Mouse (Mus musculus) heart, embryonic 11.5 days (tissue): ENCODE measurements at regions not wholly inside any gene's neighbourhood (a gene's known extent, or its start where the extent isn't known, plus 50 kb on each side); places are given as distances from the start of the nearest gene placed in this dataset.

ENCODE experiments used
- ATAC-seq: fragments of 200-750 bp; cut with Nextera tagmentation; replicated peaks from 2 replicates; pipeline ENCODE4 v1.8.0; 2017; ENCODE audit warnings: moderate library complexity; ENCODE audit not compliant: insufficient number of reproducible peaks, low FRiP score, low TSS enrichment
- H3K27ac ChIP-seq: fragments of 300-500 bp; sonication (generic); 2 replicates; pipeline ENCODE4 v1.5.1; 2014; ENCODE audit warnings: mild to moderate bottlenecking, low read depth, low read length
- H3K27me3 ChIP-seq: fragments of 300-500 bp; sonication (generic); 2 replicates; pipeline ENCODE4 v1.6.1; 2014; ENCODE audit warnings: mild to moderate bottlenecking, low read length, mixed read lengths; ENCODE audit not compliant: control insufficient read depth, insufficient read depth
- H3K36me3 ChIP-seq: fragments of 300-500 bp; sonication (generic); 2 replicates; pipeline ENCODE4 v1.6.1; 2014; ENCODE audit warnings: mild to moderate bottlenecking, low read length, moderate library complexity, mixed read lengths; ENCODE audit not compliant: control insufficient read depth, insufficient read depth
- H3K4me1 ChIP-seq: fragments of 300-500 bp; sonication (generic); 2 replicates; pipeline ENCODE4 v1.6.1; 2014; ENCODE audit warnings: low read length; ENCODE audit not compliant: control insufficient read depth, insufficient read depth
- H3K4me2 ChIP-seq: fragments of 300-500 bp; sonication (generic); 2 replicates; pipeline ENCODE4 v1.6.1; 2014; ENCODE audit warnings: mild to moderate bottlenecking, moderate library complexity
- H3K4me3 ChIP-seq: fragments of 300-500 bp; sonication (generic); 2 replicates; pipeline ENCODE4 v1.5.1; 2014; ENCODE audit warnings: low read depth, low read length
- H3K9ac ChIP-seq: fragments of 300-500 bp; sonication (generic); 2 replicates; pipeline ENCODE4 v1.6.1; 2014; ENCODE audit warnings: mild to moderate bottlenecking, low read depth, low read length, moderate library complexity
- H3K9me3 ChIP-seq: fragments of 300-500 bp; sonication (generic); replicated peaks from 2 replicates; pipeline ENCODE4 v1.6.1; 2016; ENCODE audit warnings: low read length; ENCODE audit not compliant: control insufficient read depth
- WGBS: fragments of 180-500 bp; shearing (Covaris S2); extraction: QIAGEN DNeasy Blood & Tissue Kit; methylation state at CpG from one replicate; pipeline ENCODE4 v1.1.7; 2014; ENCODE audit not compliant: insufficient replicate concordance; 5-methylcytosine and 5-hydroxymethylcytosine counted together

DNA sequence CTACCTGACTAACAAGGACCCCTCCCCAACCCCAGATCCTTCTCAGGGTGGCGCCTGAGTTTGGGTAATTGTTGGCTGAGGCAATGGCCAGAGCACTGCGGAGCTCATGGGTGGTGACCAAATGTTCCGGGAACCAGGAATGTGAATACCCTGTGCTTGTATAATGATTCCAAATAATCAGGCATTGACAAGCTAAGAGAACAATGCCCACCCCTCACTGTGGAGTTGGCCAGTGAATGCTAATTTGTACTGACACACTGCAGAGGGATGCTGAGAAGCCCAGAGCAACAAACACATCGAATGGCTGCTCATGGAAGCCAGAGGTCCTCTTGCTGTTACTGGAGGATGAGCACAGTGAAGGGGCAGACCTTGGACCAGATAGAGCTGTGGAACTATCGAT is 62.8 kb upstream of the Mbnl2 start:
- Histone ChIP-seq H3K27ac (no peak overlapping the region), H3K9me3 (no peaks in the 10 kb centered on the region), H3K36me3 (no peaks in the 10 kb centered on the region), H3K27me3 (no peaks in the 10 kb centered on the region), H3K9ac (no peak overlapping the region), H3K4me1 (no peaks in the 10 kb centered on the region), H3K4me3 (no peak overlapping the region), H3K4me2 (no peak overlapping the region)
- 83% methylated on average over 5 of the region's 5 CpGs for WGBS
- ATAC-seq: no peak

- Histone ChIP-seq H3K4me2 (no peak overlapping the region), H3K36me3 (no peaks in the 10 kb centered on the region), H3K9ac (no peak overlapping the region), H3K4me1 (no peaks in the 10 kb centered on the region), H3K9me3 (no peaks in the 10 kb centered on the region), H3K27me3 (no peaks in the 10 kb centered on the region), H3K4me3 (no peak overlapping the region), H3K27ac (no peak overlapping the region)
- 84% methylated on average over 4 of the region's 4 CpGs for WGBS
- no peak for ATAC-seq
Observed at GRCm38 (mm10) chr14:120219224-120219623, 56.2 kb upstream of the Mbnl2 start.

GRCm38 (mm10) chr14:120223528-120224201 is 51.8 kb upstream of the Mbnl2 start:
- H3K9me3 ChIP-seq: peaks cover 4% of the 10 kb centered on the region; the same call in 1 of the 2 replicates
- no peak for ATAC-seq

DNA sequence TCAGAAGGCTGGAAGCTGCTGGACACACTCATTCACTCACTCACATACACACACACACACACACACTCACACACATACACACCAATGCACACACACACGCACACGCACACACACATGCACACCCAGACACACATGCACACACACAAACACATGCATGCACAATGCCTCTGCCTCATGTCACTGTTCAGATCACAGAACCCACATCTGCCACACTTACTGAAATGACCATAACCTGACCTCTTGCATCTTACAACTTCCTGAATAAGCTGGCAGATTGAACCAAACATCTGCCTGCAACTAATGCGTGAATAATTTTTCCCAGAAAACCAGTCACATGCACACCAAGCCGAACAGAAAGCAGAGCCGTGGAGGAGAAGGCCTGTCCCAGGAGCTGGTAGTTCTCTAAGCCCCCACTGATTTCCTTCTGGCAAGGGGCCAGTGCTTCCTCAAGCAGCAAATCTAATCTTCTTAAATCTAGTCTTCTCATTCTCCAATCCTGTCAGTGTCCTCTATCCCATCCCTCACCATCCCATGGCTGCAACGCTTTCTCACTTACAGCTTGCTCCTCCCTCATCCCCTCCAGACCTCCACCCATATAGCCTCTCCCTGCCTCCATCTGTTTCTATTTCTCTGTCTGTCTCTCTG is 51.1 kb upstream of the Mbnl2 start:
- Histone ChIP-seq H3K9me3 (peaks cover 4% of the 10 kb centered on the region; the same call in 1 of the 2 replicates), H3K36me3 (no peaks in the 10 kb centered on the region), H3K4me1 (no peaks in the 10 kb centered on the region), H3K27me3 (no peaks in the 10 kb centered on the region), H3K4me3 (no peak overlapping the region), H3K9ac (no peak overlapping the region), H3K27ac (no peak overlapping the region), H3K4me2 (no peak overlapping the region)
- 65% methylated on average over 6 of the region's 6 CpGs for WGBS
- ATAC-seq: no peak

More at GRCm38 (mm10) chr14:120223528-120224201, 51.8 kb upstream of the Mbnl2 start:
- Histone ChIP-seq H3K27me3 (no peaks in the 10 kb centered on the region), H3K36me3 (no peaks in the 10 kb centered on the region), H3K4me2 (no peak overlapping the region), H3K4me1 (no peaks in the 10 kb centered on the region), H3K27ac (no peak overlapping the region), H3K9ac (no peak overlapping the region), H3K4me3 (no peak overlapping the region)
- WGBS: 78% methylated on average over 14 of the region's 14 CpGs

DNA sequence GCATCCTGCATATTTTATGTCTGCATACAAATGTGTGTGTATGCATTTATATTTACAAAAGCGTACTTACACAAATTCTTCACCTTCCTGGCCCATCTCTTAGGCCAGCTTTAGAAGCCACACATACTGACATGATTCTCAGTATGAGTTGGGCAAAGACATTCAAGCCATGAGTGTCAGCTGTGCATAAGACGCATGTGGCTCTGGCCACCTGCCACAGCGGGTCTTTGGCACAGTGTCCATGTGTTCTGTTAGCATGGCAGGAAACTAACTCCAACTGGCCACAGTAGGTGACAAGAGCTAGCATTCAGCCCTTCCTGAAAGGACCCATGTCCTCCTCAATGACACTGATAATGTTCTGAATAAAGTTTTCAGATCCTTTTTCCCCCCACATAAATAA is 49.8 kb upstream of the Mbnl2 start:
- 67% methylated on average over 3 of the region's 3 CpGs for WGBS
- ATAC-seq: no peak
- no peak overlapping the region for H3K27ac ChIP-seq

More for the DNA sequence above, 49.8 kb upstream of the Mbnl2 start:
- H3K4me2 ChIP-seq: no peak overlapping the region
- no peaks in the 10 kb centered on the region for H3K36me3 ChIP-seq
- H3K4me3 ChIP-seq: no peak overlapping the region
- no peak overlapping the region for H3K9ac ChIP-seq
- H3K27me3 ChIP-seq: no peaks in the 10 kb centered on the region
- peaks cover 4% of the 10 kb centered on the region; the same call in 1 of the 2 replicates for H3K9me3 ChIP-seq
- no peaks in the 10 kb centered on the region for H3K4me1 ChIP-seq
